Mouse (Mus musculus) thymus, postnatal 4 days (tissue): ENCODE measurements around the gene Krtap10-10.

Source experiments
- DNase-seq: peaks from one replicate; pipeline ENCODE4 v3.0.0; 2021

Gene Krtap10-10

DNA sequence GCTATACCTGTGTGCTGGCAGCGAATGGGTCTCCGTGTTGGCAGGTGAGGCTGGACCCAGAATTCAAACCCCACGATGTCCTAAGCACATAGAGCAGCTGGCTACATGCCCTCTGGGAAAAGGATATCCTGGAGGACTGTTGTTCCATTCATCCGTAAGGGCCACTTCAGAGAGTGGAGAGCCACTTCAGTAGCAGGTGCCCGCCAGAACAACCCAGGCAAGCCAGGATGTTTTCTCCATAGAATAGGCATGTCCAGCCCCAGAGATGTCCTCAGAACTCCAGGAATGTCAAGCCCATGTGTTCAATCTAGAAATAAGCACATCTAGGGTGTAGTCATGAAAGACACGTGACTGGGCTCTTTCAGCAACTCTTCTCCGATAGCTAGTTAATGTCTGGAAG, 33.9 kb downstream of the Krtap10-10 start:
- DNase-seq, result no peak

DNA sequence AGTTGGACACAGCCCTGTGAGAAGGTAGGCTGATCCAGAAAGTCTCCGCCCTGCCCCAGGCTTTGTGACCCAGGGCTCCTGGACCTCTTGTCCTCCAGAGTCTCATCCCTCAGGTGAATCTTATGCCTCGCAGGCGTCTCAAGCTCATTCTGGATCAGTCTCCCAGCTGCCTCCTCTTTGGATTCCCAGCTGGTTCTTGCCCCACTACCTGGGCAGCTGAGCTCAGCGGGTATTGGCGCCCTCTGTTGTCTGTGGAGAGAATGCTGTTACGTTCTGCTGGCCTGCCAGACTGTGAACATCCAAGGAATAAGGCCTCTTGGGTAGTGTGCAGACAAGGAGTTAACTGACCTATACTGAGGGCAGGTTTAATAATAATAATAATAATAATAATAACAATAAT, 43.2 kb downstream of the Krtap10-10 start:
- DNase-seq, result peak; percentile 58

DNA sequence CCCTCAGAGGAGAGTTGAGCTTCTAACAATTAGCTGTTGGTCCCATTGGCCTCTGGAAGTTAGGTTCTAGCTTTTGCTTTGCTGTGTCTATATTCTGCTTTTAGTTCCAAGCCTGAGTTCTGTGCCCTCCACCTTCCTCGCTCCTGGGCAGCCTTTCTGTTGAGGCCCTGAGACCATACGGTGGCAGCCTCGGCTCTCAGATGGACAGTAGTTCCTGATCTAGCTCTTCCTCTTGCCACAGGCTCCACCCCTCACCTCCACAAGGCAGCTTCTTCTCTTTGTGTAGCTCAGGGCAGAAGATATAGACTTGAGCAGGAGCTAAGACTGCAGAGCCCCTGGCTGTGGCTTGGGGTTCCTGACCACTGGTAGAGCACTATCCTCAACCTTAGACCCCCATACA, 44.6 kb downstream of the Krtap10-10 start:
- DNase-seq, result no peak

DNA sequence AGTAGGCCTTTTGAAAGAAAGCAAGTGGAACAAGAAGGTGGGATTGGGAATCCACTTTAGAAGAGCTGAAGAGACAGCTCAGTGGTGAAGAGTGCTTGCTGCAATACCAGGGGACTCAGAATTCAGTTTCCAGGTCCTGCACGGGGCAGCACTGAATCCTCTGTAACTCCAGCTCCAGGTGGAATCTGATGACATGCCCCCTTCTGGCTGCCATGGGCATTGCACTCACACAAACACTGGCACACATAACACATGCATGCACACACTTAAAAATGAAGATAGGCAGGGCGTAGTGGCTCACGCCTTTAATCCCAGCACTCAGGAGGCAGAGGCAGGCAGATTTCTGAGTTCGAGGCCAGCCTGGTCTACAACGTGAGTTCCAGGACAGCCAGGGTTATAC, 46.8 kb downstream of the Krtap10-10 start:
- peak; percentile 28 for DNase-seq

DNA sequence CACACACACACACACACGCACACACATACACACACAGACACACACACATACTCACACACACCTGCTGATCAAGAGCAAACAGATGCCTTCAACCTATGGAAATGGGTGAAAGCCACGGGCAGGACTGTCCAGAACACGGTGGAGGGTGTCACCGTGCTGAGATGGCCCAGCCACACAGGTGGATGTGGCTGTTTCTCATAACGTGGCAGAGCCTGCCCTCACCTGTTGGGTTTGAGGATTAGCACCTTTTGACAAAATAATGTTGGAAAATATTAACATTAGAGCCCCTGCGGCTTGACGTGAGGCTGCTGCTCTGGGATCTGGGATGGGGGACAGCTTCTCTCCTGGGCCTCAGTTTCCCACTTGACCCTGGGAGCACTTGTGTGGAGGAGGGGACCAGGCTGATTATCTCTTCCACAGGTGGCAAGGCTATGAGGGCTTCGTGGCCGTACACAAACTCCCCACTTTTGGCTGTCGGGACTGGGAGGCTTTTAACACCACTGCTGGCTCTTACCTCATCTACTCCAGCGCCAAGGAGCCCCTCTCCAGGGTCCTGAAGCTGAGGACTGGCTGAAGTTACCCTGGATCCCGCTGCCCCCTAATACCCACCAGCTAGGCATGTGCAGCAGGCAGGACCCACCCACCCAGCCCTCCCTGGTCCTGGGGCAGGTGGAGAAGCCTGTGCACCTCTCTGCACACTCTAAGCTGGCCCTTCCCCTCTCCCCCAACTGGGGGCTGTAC, 50.4 kb downstream of the Krtap10-10 start:
- no peak for DNase-seq
